Mouse (Mus musculus): Measurements from ENCODE around the gene Dgkh.

Gene Dgkh

DNA sequence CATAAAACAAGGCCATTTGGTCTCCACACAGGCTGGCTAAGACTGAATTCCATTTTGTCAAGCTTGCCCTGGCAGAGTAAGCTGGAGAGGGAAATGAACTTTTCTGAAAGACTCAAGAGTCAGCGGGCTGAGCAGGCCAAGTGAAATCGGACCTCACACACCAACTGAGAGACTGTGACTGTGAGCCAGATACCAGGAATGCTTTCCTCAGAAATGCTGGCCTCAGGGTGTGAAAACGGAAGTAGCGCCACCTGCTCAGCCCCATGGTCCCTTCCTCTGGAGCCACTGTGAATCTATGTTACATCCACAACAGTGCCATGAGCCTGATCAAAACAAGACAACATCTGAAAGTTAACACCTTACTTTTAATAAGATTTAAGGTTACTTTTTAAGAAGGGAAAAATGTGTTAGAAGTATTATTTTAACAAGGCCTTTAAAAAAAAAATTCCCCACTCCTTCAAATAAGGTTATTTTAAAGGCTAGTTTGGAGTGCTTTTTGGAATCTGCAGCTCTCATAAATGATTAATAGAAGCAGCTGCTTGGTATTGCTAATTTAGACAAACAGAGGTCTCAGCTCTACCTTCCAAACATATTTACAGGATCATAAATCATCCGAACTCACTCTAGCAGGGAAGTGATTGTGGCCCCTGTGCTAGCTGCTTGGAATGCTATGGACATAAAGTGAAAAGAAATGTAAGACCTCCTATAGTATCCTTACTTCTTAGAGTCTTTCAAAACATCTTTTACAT lies 193.8 kb downstream of the Dgkh start:
- DNase-seq (ENCODE audit: low spot score in 2 of 2) = peak in 1 of 2 experiments; percentile 19

- DNase-seq (ENCODE audit: low spot score in 2 of 2) = peak; percentile 28 to 44
Measured at GRCm38 (mm10) chr14:78537551-78537950, 195.0 kb downstream of the Dgkh start.

- peak; percentile 97 for DNase-seq (ENCODE audit: low spot score in 2 of 2)
Measured at GRCm38 (mm10) chr14:78536281-78537165, 196.1 kb downstream of the Dgkh start, which contains the start of gene Akap11. Akap11 (minus strand) TSS chr14:78536808.

GRCm38 (mm10) chr14:78535366-78535765 lies 197.2 kb downstream of the Dgkh start:
- no peak for DNase-seq (ENCODE audit: low spot score in 2 of 2)

GRCm38 (mm10) chr14:78534651-78535050 lies 197.9 kb downstream of the Dgkh start:
- DNase-seq (ENCODE audit: low spot score in 2 of 2) = no peak

DNA sequence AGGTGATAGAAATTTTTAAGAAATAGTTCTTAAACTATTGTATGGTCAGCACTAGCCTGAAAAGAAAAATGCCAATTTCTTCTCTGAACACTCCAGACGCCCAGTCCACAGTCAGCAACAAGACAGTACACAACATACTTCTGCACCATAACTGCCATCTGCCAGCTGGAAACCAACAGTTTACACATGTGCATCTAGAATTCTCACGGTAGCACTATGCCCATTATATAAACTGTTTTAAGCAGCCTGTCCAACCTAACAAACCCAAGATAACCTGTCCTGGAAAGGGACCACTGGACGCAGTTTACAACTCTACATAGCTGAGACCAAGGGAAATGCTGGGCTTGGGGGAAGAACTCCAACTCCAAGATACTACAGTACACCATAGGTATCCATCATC lies 198.9 kb downstream of the Dgkh start:
- no peak for DNase-seq (ENCODE audit: low spot score in 2 of 2)

DNA sequence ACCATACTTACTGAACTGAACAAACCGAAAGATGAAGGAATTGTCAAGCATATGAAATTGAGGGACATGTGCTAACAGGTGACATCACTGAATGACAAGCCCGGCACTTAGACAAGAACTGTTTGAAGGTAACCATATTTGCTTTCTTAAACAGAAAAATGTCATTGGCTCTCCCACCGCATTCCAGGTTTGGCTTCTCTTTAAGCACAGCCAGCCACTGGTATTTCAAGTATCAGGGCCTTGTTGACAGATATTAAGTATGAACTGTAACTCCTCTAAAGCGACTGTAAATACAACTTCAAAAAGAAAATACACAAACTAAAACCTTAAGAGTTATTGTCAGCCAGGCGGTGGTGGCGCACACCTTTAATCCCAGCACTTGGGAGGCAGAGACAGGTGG lies 200.2 kb downstream of the Dgkh start:
- no peak for DNase-seq (ENCODE audit: low spot score in 2 of 2)

- no peak for DNase-seq (ENCODE audit: low spot score in 2 of 2)
Measured at GRCm38 (mm10) chr14:78530256-78530655, 202.3 kb downstream of the Dgkh start.

DNA sequence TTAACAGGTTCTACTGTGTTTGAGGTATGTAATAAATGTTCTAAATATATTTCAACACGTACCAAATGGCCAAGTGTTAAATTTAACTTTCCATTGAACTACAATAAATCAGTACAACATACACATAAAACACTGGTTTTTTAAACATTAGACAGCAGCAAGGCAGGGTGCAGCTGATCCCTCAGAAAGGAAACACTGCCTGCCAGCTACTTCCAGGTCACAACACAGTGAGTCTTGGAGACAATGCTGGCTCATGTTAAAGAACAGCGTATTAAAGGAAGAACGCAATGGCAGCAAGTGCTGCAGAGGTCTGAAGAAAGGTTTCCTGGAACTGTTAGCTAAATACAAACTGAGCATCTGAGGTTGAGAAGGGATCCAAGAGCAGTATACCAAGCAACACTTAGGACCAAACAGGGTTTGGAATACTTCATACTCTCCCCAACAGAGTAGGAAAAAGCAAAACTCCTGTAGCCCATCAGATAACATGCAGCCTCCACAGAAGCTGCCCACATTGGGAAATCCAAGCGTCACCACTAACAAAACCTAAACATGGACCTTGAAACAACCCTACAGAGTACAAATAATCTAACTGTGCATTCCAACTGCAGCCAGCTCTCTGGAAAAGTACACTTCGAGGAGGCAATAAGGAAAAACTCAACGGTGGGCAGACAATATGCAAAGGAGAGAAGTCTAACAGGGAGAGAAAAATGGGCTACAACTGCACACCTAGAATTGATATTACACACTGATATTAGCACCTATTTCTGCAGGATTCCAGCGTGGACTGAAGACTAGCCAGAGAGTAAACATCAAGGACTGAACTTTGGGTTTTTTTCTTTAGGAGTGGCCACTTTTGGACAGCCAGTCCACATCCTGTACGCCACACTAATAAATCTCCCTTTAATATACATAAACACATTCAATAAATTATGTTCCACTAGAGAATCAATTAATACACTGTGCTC lies 203.8 kb downstream of the Dgkh start:
- DNase-seq (ENCODE audit: low spot score in 2 of 2) = no peak

GRCm38 (mm10) chr14:78526907-78527306 lies 205.7 kb downstream of the Dgkh start:
- no peak for DNase-seq (ENCODE audit: low spot score in 2 of 2)

- DNase-seq (ENCODE audit: low spot score in 2 of 2) = no peak
Measured at GRCm38 (mm10) chr14:78526475-78526874, 206.1 kb downstream of the Dgkh start.

DNA sequence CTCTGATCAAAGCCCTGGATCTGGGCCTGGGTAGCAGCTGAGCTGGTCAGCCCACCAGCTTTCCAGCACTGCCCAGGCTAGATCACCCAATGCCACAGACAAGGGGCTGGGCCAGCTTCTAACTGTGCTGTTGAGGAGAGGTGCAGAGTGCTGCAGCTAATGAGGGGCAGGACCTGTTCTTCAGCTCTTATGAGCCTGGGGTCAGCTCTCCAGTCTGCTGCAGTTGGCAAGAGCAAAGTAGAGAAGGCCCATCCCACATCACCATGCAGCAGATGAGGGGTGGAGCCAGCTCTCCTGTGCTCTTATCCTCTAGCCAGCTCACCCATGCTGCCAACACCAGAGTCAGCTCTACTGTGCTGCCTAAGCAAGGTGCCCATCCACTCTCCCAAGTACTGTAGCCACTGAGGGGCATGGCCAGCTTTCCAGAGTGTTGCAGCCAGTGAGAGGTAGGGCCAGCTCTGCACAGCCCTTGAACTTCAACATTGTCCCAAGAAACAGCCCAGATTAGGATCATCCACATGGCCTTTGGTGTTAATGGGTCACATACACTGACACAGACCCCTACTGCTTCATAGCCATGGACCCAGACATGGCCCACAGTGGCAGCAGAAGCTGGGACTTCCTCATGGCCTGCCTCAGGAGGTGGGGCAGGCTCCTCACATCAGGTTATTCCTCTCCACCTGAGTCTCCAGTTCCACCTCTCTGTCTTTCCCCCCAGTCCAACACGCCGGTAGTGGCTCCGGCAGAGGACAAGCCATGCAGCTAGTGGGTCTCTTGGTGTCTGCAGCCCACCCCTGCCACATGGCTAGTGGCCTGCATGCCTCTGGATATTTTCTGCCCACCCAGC lies 206.7 kb downstream of the Dgkh start:
- DNase-seq (ENCODE audit: low spot score in 2 of 2) = no peak

- DNase-seq (ENCODE audit: low spot score in 2 of 2) = no peak
Measured at GRCm38 (mm10) chr14:78525059-78525458, 207.5 kb downstream of the Dgkh start.

DNA sequence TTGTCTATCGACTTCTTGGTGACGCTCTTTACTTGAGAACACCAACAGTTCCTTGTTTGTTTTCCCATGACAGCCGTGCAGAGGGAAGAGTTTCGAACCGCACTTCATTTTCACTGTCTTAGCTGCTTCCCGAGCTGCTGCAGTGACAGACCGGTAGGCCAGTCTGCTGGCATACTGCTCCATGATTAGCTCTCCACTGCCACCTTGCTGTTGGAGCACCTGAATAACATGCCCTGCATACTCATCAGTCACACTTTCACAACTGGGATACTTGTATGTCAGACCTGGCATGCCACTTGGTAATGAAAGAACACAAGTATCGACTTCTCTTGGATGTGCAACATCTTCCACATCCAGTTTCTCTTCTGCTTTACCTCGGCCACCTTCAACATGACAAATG lies 221.9 kb downstream of the Dgkh start:
- no peak for DNase-seq (ENCODE audit: low spot score in 2 of 2)

DNA sequence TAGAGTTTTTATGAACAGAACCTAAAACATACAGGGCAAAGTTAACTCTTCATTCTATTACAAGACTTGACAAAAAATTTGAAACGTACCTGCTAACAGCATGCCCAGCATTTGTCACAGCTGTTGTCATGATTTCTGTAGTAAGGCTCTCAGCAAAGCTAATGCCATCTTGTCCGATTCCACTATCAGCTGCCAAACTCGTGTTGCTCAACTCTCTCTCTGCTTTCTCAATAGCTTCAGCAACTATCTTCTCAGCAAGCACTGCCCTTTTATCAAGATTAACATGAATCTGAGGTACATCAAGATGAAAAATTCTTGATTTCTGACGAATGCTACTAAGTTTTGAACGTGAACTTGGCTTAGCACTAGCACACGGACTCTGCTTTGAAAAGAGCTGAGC lies 222.8 kb downstream of the Dgkh start:
- DNase-seq (ENCODE audit: low spot score in 2 of 2) = no peak
